Mouse (Mus musculus): ENCODE measurements at regions not wholly inside any gene's neighbourhood (a gene's known extent, or its start where the extent isn't known, plus 50 kb on each side); places are given as distances from the start of the nearest gene placed in this dataset.
A peak's percentile ranks its signal among the peaks of the same experiment; 100 is the strongest.

GRCm38 (mm10) chr9:32906233-32906872 lies 270.3 kb downstream of the Ets1 start:
- no peak for DNase-seq (ENCODE audit: low read depth, low spot score)

GRCm38 (mm10) chr9:32910641-32911040 lies 274.6 kb downstream of the Ets1 start:
- no peak for DNase-seq (ENCODE audit: low read depth, low spot score)

- DNase-seq (ENCODE audit: low read depth, low spot score): no peak
These were observed 279.6 kb downstream of the Ets1 start for GRCm38 (mm10) chr9:32915633-32916032.

GRCm38 (mm10) chr9:32916731-32917130 lies 280.7 kb downstream of the Ets1 start:
- no peak for DNase-seq (ENCODE audit: low read depth, low spot score)

- DNase-seq (ENCODE audit: low read depth, low spot score): no peak
These were observed 287.9 kb downstream of the Ets1 start for GRCm38 (mm10) chr9:32923925-32924324.

- DNase-seq (ENCODE audit: low read depth, low spot score): no peak
These were observed 288.4 kb downstream of the Ets1 start for GRCm38 (mm10) chr9:32924333-32924886.

DNA sequence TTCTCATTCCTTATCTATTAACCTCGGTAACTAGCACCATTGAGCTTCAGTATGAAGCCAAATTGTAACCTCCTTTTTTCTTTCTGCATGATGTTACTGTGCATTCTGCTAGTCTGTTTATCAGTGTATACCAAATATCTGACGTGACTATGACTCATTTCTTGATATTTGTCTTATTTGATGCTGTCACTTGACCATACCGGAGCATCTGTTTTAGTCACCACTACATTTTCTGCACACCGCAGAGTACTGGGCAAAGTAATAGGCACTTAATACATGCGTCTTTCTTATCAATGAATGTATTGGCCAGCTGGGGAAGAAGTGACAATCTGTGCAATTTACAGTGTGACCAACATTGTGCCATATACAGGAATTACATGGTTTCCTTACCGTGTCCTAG lies 289.0 kb downstream of the Ets1 start:
- DNase-seq (ENCODE audit: low read depth, low spot score): no peak

DNA sequence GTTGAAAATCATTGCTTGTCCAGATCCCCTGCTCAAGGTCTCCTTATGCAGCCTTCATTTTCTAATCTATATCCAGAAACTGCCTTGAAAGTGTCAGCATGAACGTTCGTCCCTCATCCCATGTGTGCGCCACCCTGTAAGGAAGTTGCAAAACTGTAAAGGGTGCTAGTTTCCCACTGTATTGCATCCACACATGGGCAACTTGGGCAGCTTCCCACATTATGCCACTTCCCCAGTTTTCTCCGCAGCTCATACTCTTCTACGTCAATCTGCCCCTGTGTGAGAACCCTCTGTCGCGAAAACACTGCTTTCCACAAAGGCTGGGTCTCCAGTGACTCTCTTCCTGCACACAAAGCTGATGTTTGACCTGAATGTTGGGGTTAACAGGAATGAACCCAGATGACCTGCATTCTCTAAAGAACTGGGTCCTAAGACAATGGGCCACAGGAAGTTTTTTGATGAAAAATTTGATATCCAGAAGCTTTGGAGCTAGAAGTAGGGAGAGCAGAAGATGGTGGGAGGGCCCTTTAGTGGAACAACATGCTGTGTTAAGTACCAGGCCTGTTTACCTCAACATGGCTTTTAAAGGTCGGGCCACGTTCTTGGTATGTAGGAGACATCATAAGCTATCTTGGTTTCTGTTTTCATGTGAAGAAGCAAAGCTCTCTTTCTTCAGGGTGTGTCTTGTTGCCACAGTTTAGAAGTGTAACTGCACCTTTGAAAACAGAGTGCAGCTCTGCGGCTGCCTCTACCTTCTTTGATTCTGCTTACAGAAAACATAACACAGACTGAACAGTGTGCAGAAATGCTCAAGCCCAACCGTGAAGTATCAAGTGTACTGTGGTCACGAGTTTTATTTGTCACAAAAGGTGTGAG lies 289.9 kb downstream of the Ets1 start:
- no peak for DNase-seq (ENCODE audit: low read depth, low spot score)

DNA sequence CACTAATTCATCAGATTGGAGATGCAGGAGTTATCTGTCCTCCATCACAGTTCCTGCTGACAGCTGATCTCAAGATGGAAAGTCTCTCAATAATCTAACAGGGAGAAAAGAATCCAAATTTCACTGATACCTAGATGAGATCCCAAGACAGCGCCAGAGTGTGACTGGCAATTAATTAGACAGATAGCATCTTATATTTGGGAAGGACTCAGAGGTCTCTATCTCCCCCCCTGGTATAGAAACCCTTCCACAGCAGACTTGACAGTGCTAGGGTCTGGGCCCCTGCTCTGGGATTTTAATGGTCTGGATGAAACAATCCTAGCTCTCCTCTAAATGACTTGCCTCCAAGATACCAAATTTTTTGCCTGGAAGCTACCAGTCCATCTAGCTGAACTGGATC lies 291.6 kb downstream of the Ets1 start:
- no peak for DNase-seq (ENCODE audit: low read depth, low spot score)

DNA sequence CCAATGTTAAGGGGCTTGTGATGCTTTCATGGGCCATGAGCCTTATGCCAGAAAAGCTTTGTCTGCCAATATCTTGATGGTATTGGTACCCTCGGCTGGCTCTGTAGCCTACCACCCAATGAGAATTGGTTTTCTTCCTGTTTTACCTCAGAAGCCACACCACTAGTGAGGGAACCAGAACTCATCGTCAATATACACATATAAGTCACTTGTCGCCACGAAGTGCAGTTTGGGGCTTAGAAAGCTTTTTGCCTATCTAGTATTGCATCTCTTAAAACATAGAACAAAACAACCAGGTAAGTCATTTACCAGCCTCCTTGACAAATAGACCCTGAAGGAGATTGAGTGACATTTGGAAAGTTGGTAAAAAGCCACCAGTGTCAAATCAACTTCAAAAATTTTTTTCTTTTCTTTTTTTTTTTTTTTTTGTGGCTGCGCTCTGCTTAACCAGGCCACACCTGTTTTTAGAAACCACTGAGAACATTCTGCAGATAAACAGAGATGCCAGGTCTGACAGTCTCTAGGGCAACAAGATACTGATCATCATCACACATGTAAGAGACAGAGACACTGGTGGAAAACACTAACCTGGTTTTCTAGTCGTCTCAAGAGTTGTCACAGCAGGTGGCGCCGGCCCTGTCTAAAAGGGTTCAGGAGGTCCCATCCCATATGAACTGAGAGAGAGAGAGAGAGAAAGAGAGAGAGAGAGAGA lies 292.4 kb downstream of the Ets1 start:
- DNase-seq (ENCODE audit: low read depth, low spot score): no peak

DNA sequence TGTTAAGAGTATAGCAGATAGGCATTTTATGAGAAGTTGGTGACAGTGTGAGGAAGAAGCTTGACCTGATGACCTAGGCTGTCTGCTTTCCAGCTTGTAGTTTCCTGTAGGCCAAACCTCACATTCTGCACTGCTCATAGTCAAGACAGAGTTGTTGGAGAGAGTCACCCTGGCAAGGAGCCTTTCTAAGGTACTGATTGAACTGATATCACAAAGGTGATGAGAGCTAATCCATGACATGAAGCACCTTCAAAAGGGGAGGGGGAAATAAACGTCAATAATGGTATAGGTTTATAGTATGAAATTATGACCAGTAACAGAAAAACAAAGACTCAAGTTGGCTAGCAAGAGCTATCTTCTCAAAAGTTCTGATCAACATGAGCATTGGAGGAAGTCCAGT lies 293.3 kb downstream of the Ets1 start:
- no peak for DNase-seq (ENCODE audit: low read depth, low spot score)

GRCm38 (mm10) chr9:32929826-32930225 lies 293.8 kb downstream of the Ets1 start:
- DNase-seq (ENCODE audit: low read depth, low spot score): no peak

GRCm38 (mm10) chr9:32931266-32932005 lies 295.4 kb downstream of the Ets1 start:
- DNase-seq (ENCODE audit: low read depth, low spot score): no peak

GRCm38 (mm10) chr9:32933237-32934071 lies 297.4 kb downstream of the Ets1 start:
- no peak for DNase-seq (ENCODE audit: low read depth, low spot score)

GRCm38 (mm10) chr9:32934436-32934835 lies 298.4 kb downstream of the Ets1 start:
- DNase-seq (ENCODE audit: low read depth, low spot score): no peak

- no peak for DNase-seq (ENCODE audit: low read depth, low spot score)
These were observed 300.4 kb downstream of the Ets1 start for GRCm38 (mm10) chr9:32936462-32936861.

GRCm38 (mm10) chr9:32937391-32937790 lies 301.4 kb downstream of the Ets1 start:
- no peak for DNase-seq (ENCODE audit: low read depth, low spot score)

- no peak for DNase-seq (ENCODE audit: low read depth, low spot score)
These were observed 302.8 kb downstream of the Ets1 start for GRCm38 (mm10) chr9:32938857-32939256.

- DNase-seq (ENCODE audit: low read depth, low spot score): no peak
These were observed 303.6 kb downstream of the Ets1 start for GRCm38 (mm10) chr9:32939626-32940025.

DNA sequence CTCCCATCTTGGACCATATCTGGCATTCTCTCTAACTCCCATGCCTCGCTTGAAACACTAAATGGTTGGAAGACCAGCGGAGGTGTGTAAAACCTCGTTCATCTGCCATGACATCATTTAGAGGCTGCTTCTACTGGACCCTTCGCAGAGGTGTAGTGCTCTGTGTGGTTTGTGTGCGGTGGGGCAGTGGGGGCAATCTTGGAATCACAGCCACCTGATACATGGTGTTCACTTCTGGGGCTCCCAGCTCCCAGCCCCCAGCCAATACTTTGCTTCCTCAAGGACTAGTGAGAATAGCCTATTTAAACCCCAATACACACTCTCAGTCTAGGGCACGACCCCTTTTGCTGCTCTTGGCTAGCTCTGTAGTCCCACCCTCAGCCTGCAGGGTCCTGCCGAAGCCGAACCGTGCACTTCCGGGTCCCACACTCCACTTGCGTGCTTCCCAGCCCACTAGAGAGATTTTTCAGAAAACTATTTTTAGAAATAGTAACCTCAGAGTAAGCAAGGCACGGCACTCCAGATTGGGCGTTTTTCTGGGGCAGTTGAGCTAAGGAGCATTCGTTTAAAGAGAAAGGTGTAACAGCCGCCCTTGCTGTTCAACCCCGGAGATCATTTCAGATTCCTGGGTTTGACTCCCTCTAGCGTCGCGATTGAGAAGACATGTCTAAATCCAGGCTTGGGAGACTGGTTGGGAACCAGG lies 304.2 kb downstream of the Ets1 start:
- DNase-seq (ENCODE audit: low read depth, low spot score): peak; percentile 29

Measured in retina, adult 2 months (tissue).